Mouse (Mus musculus): ENCODE data around the gene Cited4. TPM values are rescaled to one million over a fixed set of nuclear protein-coding genes. Genes with fewer than 3 reads are reported as not detected.
A peak's percentile ranks its signal among the peaks of the same experiment; 100 is the strongest.

The Cited4 gene
- polyA plus RNA-seq, 1 experiment: 888 TPM

DNA sequence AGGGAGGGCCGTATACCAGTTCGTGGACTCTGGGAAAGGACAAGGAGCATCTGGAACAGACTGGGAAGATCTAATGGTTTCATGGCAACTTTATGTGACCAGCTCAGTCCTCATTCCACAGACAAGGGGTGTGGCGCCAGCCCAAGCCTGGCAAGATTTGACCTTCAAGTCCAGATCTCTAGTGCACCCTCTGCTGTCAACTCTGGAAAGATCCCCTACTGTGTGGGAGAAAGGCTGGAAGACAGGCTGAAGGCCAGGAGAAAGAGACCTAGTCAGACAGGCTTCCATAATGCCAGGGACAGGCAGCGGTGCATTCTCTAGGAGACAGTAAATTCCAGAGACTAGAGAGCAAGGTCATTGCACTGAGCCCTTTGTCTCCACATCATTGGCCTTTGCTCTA is 2.2 kb downstream of the Cited4 start:
- TF ChIP-seq GATA1 (IDR thresholded peaks at IDR 0.05; ENCODE audit: low read length): no peak

DNA sequence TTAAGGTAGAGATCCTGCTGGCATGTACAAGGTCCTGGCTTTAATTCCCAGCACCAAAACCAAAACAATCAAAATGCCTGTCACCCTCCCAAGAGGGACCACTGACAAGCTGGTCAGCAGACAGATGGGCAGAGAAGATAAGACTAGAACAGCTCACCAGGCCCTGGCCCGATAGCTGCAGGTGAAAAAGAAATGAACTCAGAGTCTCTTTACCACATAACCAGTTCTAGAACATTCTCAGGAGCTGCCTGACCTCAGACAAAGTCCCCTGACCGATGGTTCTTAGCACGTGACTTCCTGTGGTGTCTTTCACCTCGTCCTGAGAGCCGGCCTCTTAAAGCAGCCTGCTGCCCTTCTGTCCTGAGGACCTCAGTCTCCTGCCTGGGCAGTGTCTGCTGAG is 3.2 kb downstream of the Cited4 start:
- no peak for TF ChIP-seq GATA1 (IDR thresholded peaks at IDR 0.05; ENCODE audit: low read length)

GRCm38 (mm10) chr4:120671046-120671445 is 4.7 kb downstream of the Cited4 start:
- no peak for TF ChIP-seq GATA1 (IDR thresholded peaks at IDR 0.05; ENCODE audit: low read length)

GRCm38 (mm10) chr4:120673606-120674005 is 7.2 kb downstream of the Cited4 start:
- no peak for TF ChIP-seq GATA1 (IDR thresholded peaks at IDR 0.05; ENCODE audit: low read length)

GRCm38 (mm10) chr4:120674775-120675451 is 8.5 kb downstream of the Cited4 start:
- TF ChIP-seq GATA1 (IDR thresholded peaks at IDR 0.05; ENCODE audit: low read length): peak; percentile 94

GRCm38 (mm10) chr4:120675640-120676039 is 9.3 kb downstream of the Cited4 start:
- TF ChIP-seq GATA1 (IDR thresholded peaks at IDR 0.05; ENCODE audit: low read length): no peak

DNA sequence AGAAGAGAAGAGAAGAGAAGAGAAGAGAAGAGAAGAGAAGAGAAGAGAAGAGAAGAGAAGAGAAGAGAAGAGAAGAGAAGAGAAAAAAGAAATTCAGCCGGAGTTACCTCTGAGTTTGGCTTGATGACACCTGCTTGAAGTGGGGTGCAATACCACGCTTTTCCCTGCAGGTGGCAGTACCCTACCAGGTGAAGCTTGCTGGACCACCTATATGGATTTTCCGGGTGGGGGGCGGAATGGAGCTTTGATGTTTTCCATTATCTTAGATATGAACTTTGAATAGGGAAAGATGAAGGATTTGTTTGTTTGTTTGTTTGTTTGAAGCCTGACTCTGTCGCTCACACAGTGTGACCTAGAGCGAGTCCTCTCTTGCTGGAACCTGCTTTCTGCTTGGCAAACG is 14.6 kb downstream of the Cited4 start:
- TF ChIP-seq GATA1 (IDR thresholded peaks at IDR 0.05; ENCODE audit: low read length): no peak

DNA sequence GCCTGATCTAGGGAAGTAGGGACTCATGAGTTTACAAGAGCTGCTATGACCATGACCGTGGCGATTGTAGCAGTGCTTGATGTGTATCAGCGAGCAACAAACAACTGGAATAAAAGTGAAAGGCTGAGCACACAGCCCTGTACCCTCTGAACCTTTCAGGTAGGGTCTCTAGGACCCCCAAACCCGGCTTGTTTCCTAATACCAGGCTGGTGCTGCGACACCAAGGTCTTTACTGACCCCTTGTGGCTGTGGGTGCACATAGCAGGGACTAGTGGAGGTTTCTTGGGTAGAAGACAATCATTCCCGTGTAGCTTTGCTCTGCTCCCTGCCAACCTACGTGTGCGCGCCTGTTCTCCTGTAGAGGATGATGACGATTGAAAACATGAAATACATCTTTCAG is 15.8 kb downstream of the Cited4 start:
- TF ChIP-seq GATA1 (IDR thresholded peaks at IDR 0.05; ENCODE audit: low read length): no peak

GRCm38 (mm10) chr4:120683278-120683997 is 17.1 kb downstream of the Cited4 start:
- peak; percentile 35 for TF ChIP-seq GATA1 (IDR thresholded peaks at IDR 0.05; ENCODE audit: low read length)

DNA sequence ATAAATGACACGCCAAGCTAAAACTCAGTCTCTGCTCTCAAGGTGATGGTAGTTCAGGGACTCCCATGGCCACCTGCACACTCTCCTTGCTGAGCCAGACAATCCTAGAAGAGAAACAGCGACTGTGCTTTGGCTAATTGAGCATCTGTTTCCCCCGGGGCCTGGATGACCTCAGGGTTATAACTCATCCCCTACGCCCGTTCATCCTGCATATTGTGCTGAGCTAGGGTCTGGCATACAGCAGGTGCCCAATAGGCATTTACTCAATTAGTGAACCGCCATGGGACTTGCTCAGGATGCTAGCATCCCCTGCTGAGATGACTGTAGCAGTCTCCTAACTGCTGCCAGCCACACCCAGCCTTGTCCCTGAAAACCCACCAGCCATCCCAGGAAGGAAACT is 20.9 kb downstream of the Cited4 start:
- no peak for TF ChIP-seq GATA1 (IDR thresholded peaks at IDR 0.05; ENCODE audit: low read length)

- no peak for TF ChIP-seq GATA1 (IDR thresholded peaks at IDR 0.05; ENCODE audit: low read length)
These were observed 22.9 kb downstream of the Cited4 start for GRCm38 (mm10) chr4:120689317-120689716.

- TF ChIP-seq GATA1 (IDR thresholded peaks at IDR 0.05; ENCODE audit: low read length): no peak
These were observed 26.3 kb downstream of the Cited4 start for GRCm38 (mm10) chr4:120692717-120693116.

DNA sequence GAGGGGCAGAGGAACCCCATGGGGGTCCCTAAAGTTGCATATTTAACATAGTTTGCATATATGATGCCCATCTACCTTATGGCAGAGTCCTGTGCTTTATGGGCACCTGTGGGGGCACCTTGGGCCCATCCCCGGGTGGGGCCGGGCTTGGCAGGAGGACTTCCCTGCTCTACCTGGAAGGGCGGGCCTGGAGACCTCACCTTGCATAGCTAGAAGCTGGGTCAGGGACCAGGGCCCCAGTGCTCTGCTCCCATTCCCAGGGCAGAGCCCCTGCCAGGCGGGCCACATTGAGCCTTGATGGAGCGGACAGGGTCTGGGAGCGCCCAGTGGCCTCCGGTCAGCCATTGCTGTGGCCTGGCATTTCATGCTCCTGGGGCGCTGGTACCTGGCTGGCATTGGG is 31.0 kb downstream of the Cited4 start:
- no peak for TF ChIP-seq GATA1 (IDR thresholded peaks at IDR 0.05; ENCODE audit: low read length)

GRCm38 (mm10) chr4:120697799-120698484 is 31.6 kb downstream of the Cited4 start:
- no peak for TF ChIP-seq GATA1 (IDR thresholded peaks at IDR 0.05; ENCODE audit: low read length)

DNA sequence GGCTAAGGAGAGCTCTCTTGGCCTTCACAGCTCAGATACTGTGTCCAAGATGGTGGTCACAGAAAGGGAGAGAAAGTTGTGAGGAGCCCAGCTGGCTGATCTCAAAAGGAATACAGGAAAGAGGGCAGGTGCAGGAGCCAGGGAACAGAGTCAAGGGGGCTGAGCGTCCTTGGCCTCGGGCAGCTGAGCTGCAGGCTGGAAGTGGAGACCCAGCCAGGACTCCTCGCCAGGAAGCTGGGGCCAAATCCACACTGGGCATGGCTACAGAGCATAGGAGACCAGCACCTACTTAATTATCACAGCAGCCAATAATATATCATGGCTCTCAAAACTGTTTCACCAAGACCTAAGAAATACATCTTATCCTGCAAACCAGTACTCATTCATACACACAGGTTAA is 34.8 kb downstream of the Cited4 start:
- no peak for TF ChIP-seq GATA1 (IDR thresholded peaks at IDR 0.05; ENCODE audit: low read length)

- no peak for TF ChIP-seq GATA1 (IDR thresholded peaks at IDR 0.05; ENCODE audit: low read length)
These were observed 35.7 kb downstream of the Cited4 start for GRCm38 (mm10) chr4:120702056-120702455.
